Mouse (Mus musculus) megakaryocyte, embryonic 14.5 days (primary cell): ENCODE data around the gene Creb5. TPM values are rescaled to one million over a fixed set of nuclear protein-coding genes. Genes with fewer than 3 reads are reported as not detected.

Experiments used
- H3K27me3 ChIP-seq: replicated peaks from 2 replicates; pipeline ENCODE3; 2012; ENCODE audit warnings: inconsistent platforms
- H3K36me3 ChIP-seq: replicated peaks from 2 replicates; pipeline ENCODE3; 2012; ENCODE audit warnings: low read length, inconsistent platforms, mixed read lengths
- H3K4me1 ChIP-seq: 2 replicates; pipeline ENCODE4 v1.6.1; 2012; ENCODE audit warnings: inconsistent platforms
- H3K4me3 ChIP-seq: replicated peaks from 2 replicates; pipeline ENCODE3; 2012; ENCODE audit warnings: moderate library complexity, mild to moderate bottlenecking, inconsistent platforms
- H3K9me3 ChIP-seq: 2 replicates; pipeline ENCODE4 v1.6.1; 2012; ENCODE audit warnings: inconsistent platforms
- FLI1 ChIP-seq: IDR thresholded peaks from 2 replicates; pipeline ENCODE4 v1.6.1; 2012; ENCODE audit warnings: low read length, inconsistent platforms, mixed read lengths
- GATA1 ChIP-seq: IDR thresholded peaks from 3 replicates; pipeline ENCODE4 v1.6.1; 2012; ENCODE audit warnings: mixed read lengths, low read length, inconsistent platforms, borderline replicate concordance
- polyA plus RNA-seq: library from polyadenylated mRNA; stranded (reverse); fragments of >175 nt; gene quantifications from 2 replicates; pipeline ENCODE4 v1.2.3, GENCODE M21; 2012; ENCODE audit warnings: low replicate concordance; ENCODE audit not compliant: insufficient read depth

Gene Creb5
- polyA plus RNA-seq, 1 experiment, result 0.37 TPM

DNA sequence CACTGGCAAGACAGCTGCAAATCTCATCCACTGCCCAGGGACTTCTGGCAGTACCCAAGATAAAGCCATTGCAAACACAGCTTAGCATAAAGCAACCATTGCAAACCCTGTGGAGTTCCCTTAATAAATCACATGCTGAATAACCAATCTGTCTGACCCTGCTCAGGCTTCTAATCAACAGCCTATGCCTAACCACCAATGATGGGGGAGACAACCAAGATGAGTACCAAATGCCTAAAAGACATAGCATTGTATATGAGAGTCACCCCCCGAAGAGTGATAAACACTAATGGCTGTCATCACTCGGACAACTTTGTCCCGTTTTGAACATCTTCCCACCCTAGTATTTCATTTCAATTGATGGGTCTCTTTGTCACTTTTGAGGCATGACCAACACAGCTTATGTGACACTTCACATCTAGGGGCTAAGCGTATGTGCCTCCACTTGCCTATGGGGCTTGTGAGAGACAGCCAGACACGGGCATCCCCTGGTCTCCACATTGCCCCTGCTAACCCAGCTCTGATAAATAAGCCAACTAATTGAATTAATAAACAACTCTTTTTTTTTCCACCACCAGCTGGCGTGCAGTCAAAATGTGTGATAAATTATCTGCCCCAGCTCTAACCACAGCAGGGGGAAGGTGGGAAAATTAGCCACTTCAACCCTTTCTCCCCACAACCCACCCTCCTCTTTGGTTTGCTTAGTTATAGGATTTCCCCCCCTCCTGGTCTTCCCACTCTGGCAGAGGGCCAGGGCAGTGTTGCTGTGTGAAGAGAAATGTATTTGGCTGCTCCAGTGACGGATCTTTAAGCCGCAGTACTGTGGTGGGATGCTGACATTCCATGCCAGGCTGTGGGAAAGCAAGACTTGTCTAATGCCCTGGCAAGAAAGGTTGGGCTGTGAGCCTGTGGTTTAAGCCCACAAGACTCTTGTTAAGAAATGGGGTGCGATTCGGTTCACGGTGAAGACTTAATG, 376.1 kb downstream of the Creb5 start:
- Histone ChIP-seq H3K4me3 (no peak overlapping the region), H3K36me3 (no peaks in the 10 kb centered on the region), H3K27me3 (no peaks in the 10 kb centered on the region), H3K9me3 (no peaks in the 10 kb centered on the region), H3K4me1 (no peaks in the 10 kb centered on the region)
- TF ChIP-seq GATA1 (no peak), FLI1 (no peak)

DNA sequence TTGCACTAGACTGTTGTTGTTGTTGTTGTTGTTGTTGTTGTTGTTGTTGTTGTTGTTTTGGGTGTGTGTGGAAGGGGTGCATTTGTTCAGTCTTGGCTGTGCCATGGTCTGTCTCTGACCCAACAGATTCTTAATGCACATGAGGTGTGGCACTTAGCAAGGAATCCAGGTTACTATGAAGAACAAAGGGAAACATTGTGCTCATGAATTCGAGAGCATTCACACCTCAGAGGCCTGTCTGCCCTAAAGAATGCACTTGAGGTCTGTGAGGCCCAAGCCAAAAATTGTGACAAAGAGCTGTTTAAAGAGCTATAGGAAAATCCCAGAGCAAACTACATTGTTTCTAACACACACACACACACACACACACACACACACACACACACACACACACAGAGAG, 377.7 kb downstream of the Creb5 start:
- no peaks in the 10 kb centered on the region for H3K4me1 ChIP-seq
- H3K27me3 ChIP-seq, result no peaks in the 10 kb centered on the region
- no peaks in the 10 kb centered on the region for H3K36me3 ChIP-seq
- H3K4me3 ChIP-seq, result no peak overlapping the region
- H3K9me3 ChIP-seq, result no peaks in the 10 kb centered on the region
- TF ChIP-seq FLI1 (no peak), GATA1 (no peak)

DNA sequence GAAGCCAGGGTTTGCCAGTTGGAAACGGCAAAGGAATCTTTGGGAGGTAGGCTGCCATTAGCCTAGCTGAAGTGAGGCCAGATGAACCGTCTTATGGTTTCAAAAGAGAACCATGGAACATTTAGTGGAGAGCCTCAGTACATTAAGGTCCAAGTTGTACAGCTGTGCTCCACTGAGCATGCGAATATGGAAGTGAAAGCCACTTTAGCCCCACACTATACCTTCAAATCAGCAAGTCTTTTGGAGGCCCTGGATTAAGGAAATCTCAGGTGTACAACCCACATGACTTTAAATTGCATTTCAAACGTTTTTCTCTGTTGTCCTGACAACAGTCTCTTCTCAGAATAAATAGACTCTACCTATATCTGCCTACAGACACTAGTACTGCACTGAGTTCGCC, 379.4 kb downstream of the Creb5 start:
- Histone ChIP-seq H3K27me3 (peaks cover 4% of the 10 kb centered on the region), H3K4me3 (no peak overlapping the region), H3K36me3 (no peaks in the 10 kb centered on the region), H3K9me3 (no peaks in the 10 kb centered on the region), H3K4me1 (no peaks in the 10 kb centered on the region)
- no peak for TF ChIP-seq GATA1
- TF ChIP-seq FLI1, result no peak

GRCm38 (mm10) chr6:53678307-53678706, 391.2 kb downstream of the Creb5 start:
- Histone ChIP-seq H3K4me3 (no peak overlapping the region), H3K9me3 (no peaks in the 10 kb centered on the region), H3K27me3 (peaks cover 14% of the 10 kb centered on the region), H3K36me3 (no peaks in the 10 kb centered on the region), H3K4me1 (no peaks in the 10 kb centered on the region)
- no peak for TF ChIP-seq GATA1
- no peak for TF ChIP-seq FLI1

DNA sequence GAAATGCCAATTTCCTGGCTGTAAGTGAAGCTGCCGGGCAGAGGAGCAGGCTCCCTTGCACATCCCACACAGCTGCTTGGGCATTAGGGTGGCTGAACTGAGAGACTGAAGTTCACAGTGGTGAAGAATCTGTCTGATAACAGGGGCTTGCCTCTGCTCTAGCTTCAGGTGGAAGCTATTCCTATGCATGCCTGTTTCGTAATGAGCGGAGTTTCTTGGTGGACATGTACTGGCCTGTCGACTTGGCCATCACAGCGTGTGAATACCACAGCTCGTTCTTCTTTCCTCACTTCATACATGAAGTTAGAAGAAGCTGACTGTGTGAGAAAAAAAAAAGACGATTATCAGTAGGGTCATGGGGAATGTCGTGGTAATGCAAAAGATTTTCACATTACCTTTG, 393.0 kb downstream of the Creb5 start:
- Histone ChIP-seq H3K4me3 (no peak overlapping the region), H3K36me3 (no peaks in the 10 kb centered on the region), H3K4me1 (no peaks in the 10 kb centered on the region), H3K27me3 (peaks cover 11% of the 10 kb centered on the region), H3K9me3 (no peaks in the 10 kb centered on the region)
- TF ChIP-seq FLI1 (no peak), GATA1 (no peak)

DNA sequence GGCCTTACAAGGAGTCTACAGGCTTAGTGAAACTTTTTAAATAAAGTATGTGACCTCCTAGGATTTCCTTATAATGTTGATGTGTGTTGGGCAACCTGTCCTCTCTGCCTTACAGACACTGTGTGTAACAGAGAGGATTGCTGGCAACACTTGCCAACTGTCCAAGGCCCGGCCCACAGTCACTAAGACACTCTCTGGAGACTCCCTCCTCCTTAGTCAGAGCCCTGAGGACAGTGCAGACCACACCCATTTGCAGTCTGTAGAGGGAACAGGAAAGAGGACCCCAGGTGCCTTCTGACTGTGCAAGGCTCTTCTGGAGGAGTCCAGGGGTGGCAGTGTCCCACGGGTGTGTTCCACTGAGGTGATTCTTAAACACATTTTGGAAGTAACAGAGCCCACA, 397.3 kb downstream of the Creb5 start:
- Histone ChIP-seq H3K4me1 (no peaks in the 10 kb centered on the region), H3K36me3 (no peaks in the 10 kb centered on the region), H3K4me3 (no peak overlapping the region), H3K27me3 (peaks cover 11% of the 10 kb centered on the region), H3K9me3 (no peaks in the 10 kb centered on the region)
- TF ChIP-seq GATA1 (no peak), FLI1 (no peak)

DNA sequence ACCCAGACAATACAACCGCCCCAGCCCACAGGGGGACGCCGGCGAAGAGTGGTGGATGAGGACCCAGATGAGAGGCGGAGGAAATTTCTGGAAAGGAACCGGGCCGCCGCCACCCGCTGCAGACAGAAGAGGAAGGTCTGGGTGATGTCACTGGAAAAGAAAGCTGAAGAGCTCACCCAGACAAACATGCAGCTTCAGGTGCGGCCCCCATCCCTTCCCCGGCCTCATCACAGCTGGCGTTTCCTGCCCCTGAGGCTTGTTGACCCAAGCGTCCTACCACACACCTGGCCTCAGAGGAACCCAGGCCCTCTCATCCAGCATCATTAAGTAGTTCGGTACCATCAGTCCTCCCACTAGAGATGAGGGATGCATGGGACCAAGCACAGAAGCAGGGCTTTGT, 398.3 kb downstream of the Creb5 start:
- Histone ChIP-seq H3K4me1 (no peaks in the 10 kb centered on the region), H3K36me3 (no peaks in the 10 kb centered on the region), H3K9me3 (0 out of 2 replicates have a peak, but pooled peaks cover 3% of the 10 kb centered on the region), H3K27me3 (peaks cover 11% of the 10 kb centered on the region), H3K4me3 (no peak overlapping the region)
- TF ChIP-seq FLI1 (no peak), GATA1 (no peak)

DNA sequence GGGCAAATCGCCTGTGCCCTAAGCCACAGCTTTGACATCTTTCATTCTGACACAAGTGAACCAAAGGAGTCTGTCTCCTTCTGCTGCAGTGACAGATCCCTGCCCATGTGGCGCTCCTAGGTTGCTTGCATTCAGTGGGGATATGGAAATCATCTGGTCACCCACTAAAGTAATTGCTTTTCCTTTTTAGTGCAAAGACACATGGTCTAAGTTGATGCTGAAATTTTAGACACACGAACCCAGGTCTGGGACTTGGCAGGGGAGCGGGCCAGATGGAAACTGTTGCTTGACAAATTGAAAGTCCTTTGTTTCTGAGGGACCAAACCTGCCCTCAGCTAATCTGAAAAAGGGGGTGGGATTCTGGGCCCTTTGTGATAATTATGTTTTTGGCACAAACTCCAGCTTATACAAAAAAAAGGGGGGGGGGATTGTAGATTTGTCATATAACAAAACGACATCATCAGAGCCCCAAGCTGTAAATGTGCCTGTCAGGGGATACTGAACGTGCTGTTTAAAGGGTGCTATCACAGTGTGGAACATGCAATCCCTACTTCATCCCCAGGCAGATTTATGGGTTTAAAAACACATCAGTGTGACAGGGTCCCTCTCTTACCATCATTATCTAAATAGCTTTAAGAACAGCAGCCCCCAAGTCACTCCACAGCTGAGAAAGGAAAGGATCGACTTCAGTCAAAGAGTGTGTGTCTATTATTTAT, 401.9 kb downstream of the Creb5 start:
- Histone ChIP-seq H3K36me3 (no peaks in the 10 kb centered on the region), H3K27me3 (peaks cover 7% of the 10 kb centered on the region), H3K9me3 (0 out of 2 replicates have a peak, but pooled peaks cover 3% of the 10 kb centered on the region), H3K4me1 (no peaks in the 10 kb centered on the region), H3K4me3 (no peak overlapping the region)
- TF ChIP-seq GATA1 (no peak), FLI1 (no peak)

- Histone ChIP-seq H3K4me1 (no peaks in the 10 kb centered on the region), H3K9me3 (0 out of 2 replicates have a peak, but pooled peaks cover 3% of the 10 kb centered on the region), H3K36me3 (no peaks in the 10 kb centered on the region), H3K4me3 (no peak overlapping the region), H3K27me3 (peaks cover 7% of the 10 kb centered on the region)
- TF ChIP-seq FLI1 (no peak), GATA1 (no peak)
Observed at GRCm38 (mm10) chr6:53691006-53691405, 403.9 kb downstream of the Creb5 start.

DNA sequence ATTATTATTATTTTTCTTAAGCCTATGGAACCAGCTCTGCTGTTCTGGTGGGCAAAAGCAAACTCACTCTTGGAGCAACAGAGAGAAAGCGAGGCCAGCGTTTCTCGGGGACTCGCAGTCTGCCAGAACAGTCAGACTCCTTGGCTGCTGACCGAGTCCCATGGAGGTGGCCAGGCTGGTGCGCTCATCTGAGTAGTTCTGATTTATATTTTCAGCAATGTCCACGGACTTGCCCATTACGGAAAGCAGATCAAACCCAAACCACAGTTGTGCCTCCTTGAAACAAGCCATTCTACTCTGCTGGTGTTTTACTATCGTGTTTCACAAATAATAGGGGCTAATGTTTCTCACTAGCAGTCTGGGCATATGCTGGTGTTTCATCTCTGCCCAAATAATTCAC, 408.1 kb downstream of the Creb5 start:
- 0 out of 2 replicates have a peak, but pooled peaks cover under 1% of the 10 kb centered on the region for H3K9me3 ChIP-seq
- no peak overlapping the region for H3K4me3 ChIP-seq
- no peaks in the 10 kb centered on the region for H3K36me3 ChIP-seq
- TF ChIP-seq FLI1 (no peak), GATA1 (no peak)
- peaks cover 5% of the 10 kb centered on the region for H3K27me3 ChIP-seq
- H3K4me1 ChIP-seq, result no peaks in the 10 kb centered on the region
